Mouse (Mus musculus): ENCODE data around the gene Cmss1. TPM values are rescaled to one million over a fixed set of nuclear protein-coding genes. Genes with fewer than 3 reads are reported as not detected.
A peak's percentile ranks its signal among the peaks of the same experiment; 100 is the strongest.

The Cmss1 gene
- polyA plus RNA-seq, 1 experiment from 2014 or later: 35.4 TPM

DNA sequence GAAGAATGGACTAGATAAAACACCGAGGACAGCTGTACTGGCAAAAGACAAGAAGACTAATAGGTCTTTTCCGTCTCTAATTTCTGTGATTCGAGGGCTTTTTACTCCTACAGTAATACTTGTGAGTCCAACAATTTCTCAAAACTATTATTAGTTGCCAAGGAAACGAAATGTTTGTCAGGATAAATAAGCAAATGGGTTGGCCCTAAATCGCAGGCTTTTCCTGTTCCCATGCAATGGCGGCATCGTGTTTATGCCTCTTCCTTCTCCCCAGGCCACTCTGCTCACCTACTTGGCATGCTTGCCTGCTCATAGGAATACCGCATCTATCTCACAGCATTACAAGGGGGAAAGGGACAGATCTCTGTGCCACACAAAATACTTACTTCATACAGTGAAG is 62.2 kb downstream of the Cmss1 start:
- H3K27me3 ChIP-seq: no peaks in the 10 kb centered on the region
- H3K27ac ChIP-seq: no peak overlapping the region
- no peaks in the 10 kb centered on the region for H3K36me3 ChIP-seq
- H3K9me3 ChIP-seq (replicated peaks): no peaks in the 10 kb centered on the region
- ATAC-seq (replicated peaks; ENCODE audit: insufficient number of reproducible peaks, insufficient read depth, low FRiP score, low read depth): no peak
- no peak overlapping the region for H3K9ac ChIP-seq
- H3K4me3 ChIP-seq: no peak overlapping the region
- no peak overlapping the region for H3K4me2 ChIP-seq
- WGBS: 56% methylated on average over 8 of the region's 8 CpGs
- peaks cover 10% of the 10 kb centered on the region; the same call in 1 of the 2 replicates for H3K4me1 ChIP-seq (replicated peaks)

DNA sequence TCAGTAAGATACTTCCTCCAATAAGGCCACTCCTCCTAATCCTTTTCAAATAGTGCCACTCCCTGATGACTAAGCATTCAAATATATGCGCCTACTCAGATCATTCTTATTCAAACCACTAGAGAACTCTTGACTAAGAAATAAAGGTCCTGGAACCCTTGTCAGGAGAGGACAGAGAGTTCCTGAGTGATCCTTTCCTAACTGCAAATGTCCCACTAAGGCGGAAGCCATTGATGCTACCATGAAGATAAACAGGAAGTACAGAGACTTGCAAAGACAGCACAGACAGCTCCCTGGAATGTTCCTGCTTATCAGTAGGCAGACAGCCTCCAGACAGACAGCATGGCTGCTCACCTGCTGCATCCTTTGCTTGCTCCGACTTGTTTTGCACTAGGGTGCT is 63.4 kb downstream of the Cmss1 start:
- 74% methylated on average over 3 of the region's 3 CpGs for WGBS
- Histone ChIP-seq H3K36me3 (no peaks in the 10 kb centered on the region), H3K27me3 (no peaks in the 10 kb centered on the region), H3K4me3 (no peak overlapping the region), H3K9me3 (replicated peaks) (no peaks in the 10 kb centered on the region), H3K4me2 (no peak overlapping the region), H3K4me1 (replicated peaks) (peaks cover 5% of the 10 kb centered on the region; the same call in 1 of the 2 replicates), H3K9ac (no peak overlapping the region), H3K27ac (no peak overlapping the region)
- ATAC-seq (replicated peaks; ENCODE audit: insufficient number of reproducible peaks, insufficient read depth, low FRiP score, low read depth): no peak

DNA sequence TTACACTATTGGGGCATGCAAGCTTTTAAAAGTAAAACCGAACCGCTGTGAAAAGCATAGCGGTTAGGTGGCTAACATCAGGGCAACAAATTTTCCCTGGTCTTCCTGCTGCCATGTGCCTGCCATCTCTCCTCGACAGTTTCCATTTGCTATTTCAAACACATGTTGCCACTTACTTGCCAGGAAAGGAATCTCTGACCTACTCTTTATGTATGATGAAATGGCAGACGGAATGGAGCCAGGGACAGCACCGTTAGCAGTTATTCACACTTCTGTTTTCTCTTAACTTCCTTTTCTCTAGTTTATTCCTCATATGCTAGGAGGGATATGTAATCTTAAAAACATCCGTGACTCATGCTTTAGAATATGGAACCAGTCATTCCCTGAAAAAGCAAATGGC is 70.2 kb downstream of the Cmss1 start:
- H3K4me3 ChIP-seq: no peak overlapping the region
- no peaks in the 10 kb centered on the region; the same call in none of the 2 replicates for H3K4me1 ChIP-seq (replicated peaks)
- no peaks in the 10 kb centered on the region for H3K27me3 ChIP-seq
- no peak overlapping the region for H3K4me2 ChIP-seq
- H3K27ac ChIP-seq: peak overlapping the region; percentile 50
- H3K9ac ChIP-seq: no peak overlapping the region
- H3K36me3 ChIP-seq: no peaks in the 10 kb centered on the region
- H3K9me3 ChIP-seq (replicated peaks): no peaks in the 10 kb centered on the region
- ATAC-seq (replicated peaks; ENCODE audit: insufficient number of reproducible peaks, insufficient read depth, low FRiP score, low read depth): no peak
- WGBS: 73% methylated on average over 7 of the region's 7 CpGs

DNA sequence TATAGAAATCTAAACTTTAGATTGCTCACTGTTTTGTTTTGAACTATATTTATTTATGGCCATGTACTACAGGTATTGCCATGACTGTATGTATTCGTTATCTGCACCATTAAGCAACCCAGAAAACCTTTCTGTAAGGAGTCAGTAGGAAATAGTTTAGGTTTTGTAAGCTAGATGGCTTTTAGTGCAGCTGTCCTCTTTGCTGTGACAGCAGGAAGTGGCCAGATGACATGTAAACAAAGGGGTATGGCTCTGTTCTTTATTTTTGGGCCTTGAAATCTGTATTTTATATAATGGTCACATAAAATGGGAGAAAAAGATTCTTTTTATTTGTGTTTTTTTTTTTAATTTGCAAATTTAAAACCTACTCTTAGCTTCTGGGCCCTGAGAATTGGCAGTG is 71.9 kb downstream of the Cmss1 start:
- ATAC-seq (replicated peaks; ENCODE audit: insufficient number of reproducible peaks, insufficient read depth, low FRiP score, low read depth): no peak
- no peak overlapping the region for H3K4me3 ChIP-seq
- H3K27ac ChIP-seq: no peak overlapping the region
- no peaks in the 10 kb centered on the region for H3K36me3 ChIP-seq
- H3K9me3 ChIP-seq (replicated peaks): no peaks in the 10 kb centered on the region
- H3K4me1 ChIP-seq (replicated peaks): no peaks in the 10 kb centered on the region; the same call in none of the 2 replicates
- H3K27me3 ChIP-seq: no peaks in the 10 kb centered on the region
- WGBS: 76% methylated on average over 1 of the region's 1 CpGs
- no peak overlapping the region for H3K4me2 ChIP-seq
- H3K9ac ChIP-seq: no peak overlapping the region

DNA sequence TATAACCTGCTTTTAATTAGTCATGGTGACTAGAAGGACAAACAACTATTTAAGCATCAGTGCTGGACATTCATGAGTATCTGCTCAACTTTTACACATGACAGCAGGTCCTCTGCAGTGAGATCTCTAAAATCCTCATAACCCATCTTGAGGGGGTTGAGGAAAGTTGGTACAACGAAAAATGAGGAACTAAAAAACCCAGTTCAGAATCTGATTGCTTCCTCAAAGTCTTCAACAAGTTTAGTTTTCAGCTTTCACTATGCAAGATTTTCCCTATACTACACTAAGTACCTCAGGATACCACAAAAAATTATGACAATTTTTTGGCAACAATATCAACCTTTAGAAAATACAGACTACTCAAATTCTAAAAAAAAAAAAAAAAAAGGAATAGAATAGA is 72.3 kb downstream of the Cmss1 start:
- ATAC-seq (replicated peaks; ENCODE audit: insufficient number of reproducible peaks, insufficient read depth, low FRiP score, low read depth): no peak
- H3K9ac ChIP-seq: no peak overlapping the region

DNA sequence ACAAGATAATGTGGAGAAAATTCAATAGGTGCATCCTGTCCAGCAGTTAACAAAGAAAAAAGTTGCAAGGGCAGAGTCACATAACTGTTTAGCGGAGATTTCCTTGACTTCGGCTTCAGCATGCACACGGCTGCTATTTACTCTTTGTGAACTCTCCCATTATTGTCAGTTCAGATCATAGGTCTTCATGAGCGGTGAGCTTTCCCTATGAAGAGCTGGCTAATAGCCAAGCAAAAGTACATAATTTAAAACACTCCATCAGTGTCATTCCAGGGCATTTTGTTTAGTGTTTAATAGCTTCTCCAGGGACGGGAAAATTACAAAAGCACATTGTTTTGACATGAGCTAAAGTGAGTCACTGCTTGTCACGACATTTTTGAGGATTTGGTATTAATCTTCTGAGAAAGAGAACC is 74.6 kb downstream of the Cmss1 start:
- Histone ChIP-seq H3K36me3 (no peaks in the 10 kb centered on the region), H3K9ac (no peak overlapping the region), H3K4me2 (no peak overlapping the region), H3K27me3 (no peaks in the 10 kb centered on the region), H3K4me1 (replicated peaks) (peaks cover 14% of the 10 kb centered on the region), H3K4me3 (no peak overlapping the region), H3K27ac (0 out of 2 replicates have a peak overlapping the region, but pooled peaks have one; percentile 44), H3K9me3 (replicated peaks) (no peaks in the 10 kb centered on the region)
- 45% methylated on average over 6 of the region's 6 CpGs for WGBS
- ATAC-seq (replicated peaks; ENCODE audit: insufficient number of reproducible peaks, insufficient read depth, low FRiP score, low read depth): no peak

More for the DNA sequence above, 72.3 kb downstream of the Cmss1 start:
- Histone ChIP-seq H3K36me3 (no peaks in the 10 kb centered on the region), H3K4me2 (no peak overlapping the region), H3K4me1 (replicated peaks) (no peaks in the 10 kb centered on the region; the same call in none of the 2 replicates), H3K4me3 (no peak overlapping the region), H3K27me3 (no peaks in the 10 kb centered on the region), H3K27ac (no peak overlapping the region), H3K9me3 (replicated peaks) (no peaks in the 10 kb centered on the region)
- WGBS: 76% methylated on average over 1 of the region's 1 CpGs

DNA sequence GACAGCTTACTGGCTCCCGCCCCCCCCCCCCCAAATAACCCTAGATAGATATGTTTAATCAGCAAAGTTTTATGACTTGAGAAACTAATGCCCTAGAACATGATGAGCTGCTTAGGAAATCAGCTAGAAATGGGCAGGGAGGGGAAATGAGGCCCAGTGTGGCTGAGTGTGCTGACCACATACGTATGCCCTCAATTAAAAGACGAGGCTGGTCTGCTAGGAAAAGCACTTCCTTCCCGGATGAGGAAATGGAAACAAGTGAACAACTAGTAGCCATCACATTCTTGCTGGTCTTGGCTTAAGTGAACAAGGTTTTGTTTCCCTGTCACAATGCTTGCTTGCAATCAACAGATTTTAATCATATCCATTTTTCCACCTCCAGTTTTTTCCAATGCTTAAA is 76.1 kb downstream of the Cmss1 start:
- Histone ChIP-seq H3K4me1 (replicated peaks) (peaks cover 24% of the 10 kb centered on the region), H3K4me3 (no peak overlapping the region)

DNA sequence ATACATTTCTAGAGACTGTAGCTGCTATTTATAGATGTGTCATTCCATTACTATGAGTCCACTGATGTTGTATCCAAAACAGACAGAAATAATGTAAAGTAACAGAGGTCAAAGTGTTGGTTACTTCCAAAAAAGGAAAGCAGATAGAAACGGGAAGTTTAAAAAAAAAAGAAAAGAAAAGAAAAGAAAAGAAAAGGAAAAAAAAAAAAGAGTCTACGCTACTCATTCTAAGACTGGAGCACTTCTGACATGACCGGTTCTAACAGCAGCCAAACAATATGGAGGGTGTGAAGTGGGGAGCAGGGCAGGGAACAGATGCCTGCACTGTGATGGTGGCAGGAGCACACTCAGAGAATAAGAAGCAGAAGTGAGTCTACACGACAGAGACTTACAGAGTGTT is 78.2 kb downstream of the Cmss1 start:
- no peak for ATAC-seq (replicated peaks; ENCODE audit: insufficient number of reproducible peaks, insufficient read depth, low FRiP score, low read depth)

More for the DNA sequence above, 76.1 kb downstream of the Cmss1 start:
- Histone ChIP-seq H3K4me2 (no peak overlapping the region), H3K27me3 (no peaks in the 10 kb centered on the region), H3K36me3 (no peaks in the 10 kb centered on the region), H3K9ac (no peak overlapping the region), H3K27ac (no peak overlapping the region), H3K9me3 (replicated peaks) (no peaks in the 10 kb centered on the region)
- no peak for ATAC-seq (replicated peaks; ENCODE audit: insufficient number of reproducible peaks, insufficient read depth, low FRiP score, low read depth)
- WGBS: 81% methylated on average over 4 of the region's 4 CpGs

DNA sequence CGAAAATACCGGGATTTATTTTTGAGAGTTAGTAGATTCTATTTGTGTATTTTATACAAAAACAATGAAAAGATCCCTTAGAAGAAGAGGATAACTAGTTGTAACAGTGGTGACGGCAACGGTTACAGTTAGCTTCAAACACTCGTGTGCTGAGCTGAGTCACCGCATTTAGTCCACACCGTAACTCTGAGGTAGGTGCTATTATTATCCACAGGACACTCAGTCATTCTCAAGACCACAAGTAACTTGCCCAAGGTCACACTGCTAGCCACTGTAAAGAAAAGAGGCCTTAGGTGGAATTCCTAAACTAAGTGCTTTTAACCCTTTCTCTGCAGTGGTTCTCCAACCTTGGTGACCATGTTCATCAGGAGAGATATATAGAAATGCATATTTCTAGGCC is 79.8 kb downstream of the Cmss1 start:
- no peaks in the 10 kb centered on the region for H3K27me3 ChIP-seq
- H3K4me3 ChIP-seq: no peak overlapping the region
- 54% methylated on average over 7 of the region's 7 CpGs for WGBS
- H3K36me3 ChIP-seq: no peaks in the 10 kb centered on the region
- H3K4me2 ChIP-seq: no peak overlapping the region
- ATAC-seq (replicated peaks; ENCODE audit: insufficient number of reproducible peaks, insufficient read depth, low FRiP score, low read depth): peak; percentile 69; the same call in 1 of the 2 replicates
- no peaks in the 10 kb centered on the region for H3K9me3 ChIP-seq (replicated peaks)
- peak overlapping the region; percentile 47; the same call in 1 of the 2 replicates for H3K27ac ChIP-seq
- H3K4me1 ChIP-seq (replicated peaks): peaks cover 24% of the 10 kb centered on the region
- no peak overlapping the region for H3K9ac ChIP-seq

More for the DNA sequence above, 78.2 kb downstream of the Cmss1 start:
- Histone ChIP-seq H3K4me2 (no peak overlapping the region), H3K36me3 (no peaks in the 10 kb centered on the region), H3K27ac (peak overlapping the region; percentile 35), H3K9ac (no peak overlapping the region), H3K4me3 (no peak overlapping the region), H3K4me1 (replicated peaks) (peaks cover 24% of the 10 kb centered on the region), H3K27me3 (no peaks in the 10 kb centered on the region), H3K9me3 (replicated peaks) (no peaks in the 10 kb centered on the region)
- WGBS: 43% methylated on average over 4 of the region's 4 CpGs

DNA sequence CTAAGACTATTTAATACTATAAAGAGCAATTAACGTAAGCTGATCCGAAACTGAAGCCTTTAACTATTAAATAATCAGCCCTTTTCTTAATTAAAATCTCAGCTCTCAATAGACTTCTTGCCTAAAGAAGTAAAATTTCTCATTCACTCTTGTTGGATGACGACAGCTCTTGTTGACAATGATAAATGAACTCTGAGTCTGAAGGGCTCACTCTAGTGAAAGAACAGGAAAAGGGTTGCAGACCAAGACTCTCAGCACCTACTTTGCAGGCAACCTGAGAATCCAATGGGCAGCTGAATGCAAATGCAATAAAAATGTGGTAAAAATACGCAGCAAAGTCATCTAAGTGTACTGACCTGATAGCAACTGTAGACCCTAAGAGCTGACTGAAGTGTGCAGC is 81.2 kb downstream of the Cmss1 start:
- Histone ChIP-seq H3K4me1 (replicated peaks) (peaks cover 24% of the 10 kb centered on the region), H3K36me3 (no peaks in the 10 kb centered on the region), H3K27ac (no peak overlapping the region), H3K9ac (no peak overlapping the region), H3K27me3 (no peaks in the 10 kb centered on the region), H3K9me3 (replicated peaks) (no peaks in the 10 kb centered on the region), H3K4me3 (no peak overlapping the region), H3K4me2 (no peak overlapping the region)
- ATAC-seq (replicated peaks; ENCODE audit: insufficient number of reproducible peaks, insufficient read depth, low FRiP score, low read depth): no peak
- 65% methylated on average over 4 of the region's 4 CpGs for WGBS

DNA sequence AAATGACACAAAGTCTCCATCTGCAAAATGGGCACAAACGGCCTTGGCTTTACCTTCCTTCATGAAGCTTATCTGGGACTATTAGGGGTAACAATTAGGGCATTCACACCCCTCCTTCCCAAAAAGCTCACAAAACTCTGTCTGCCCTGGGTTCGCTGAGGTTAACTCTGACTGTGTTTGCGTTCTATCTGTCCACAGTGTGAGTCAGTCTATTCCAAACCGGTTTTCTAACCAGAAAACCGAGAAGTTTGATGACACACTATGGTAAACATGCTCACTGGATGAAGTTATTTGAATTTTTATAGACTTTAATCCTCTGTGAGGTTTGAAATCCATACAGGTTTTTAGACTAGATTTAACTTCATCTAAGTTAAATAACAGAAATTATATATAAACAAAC is 81.6 kb downstream of the Cmss1 start:
- no peaks in the 10 kb centered on the region for H3K36me3 ChIP-seq
- no peak overlapping the region for H3K9ac ChIP-seq
- H3K27ac ChIP-seq: no peak overlapping the region
- H3K4me3 ChIP-seq: no peak overlapping the region
- no peak overlapping the region for H3K4me2 ChIP-seq
- 79% methylated on average over 5 of the region's 5 CpGs for WGBS
- H3K4me1 ChIP-seq (replicated peaks): peaks cover 24% of the 10 kb centered on the region
- no peaks in the 10 kb centered on the region for H3K27me3 ChIP-seq
- ATAC-seq (replicated peaks; ENCODE audit: insufficient number of reproducible peaks, insufficient read depth, low FRiP score, low read depth): no peak
- no peaks in the 10 kb centered on the region for H3K9me3 ChIP-seq (replicated peaks)

DNA sequence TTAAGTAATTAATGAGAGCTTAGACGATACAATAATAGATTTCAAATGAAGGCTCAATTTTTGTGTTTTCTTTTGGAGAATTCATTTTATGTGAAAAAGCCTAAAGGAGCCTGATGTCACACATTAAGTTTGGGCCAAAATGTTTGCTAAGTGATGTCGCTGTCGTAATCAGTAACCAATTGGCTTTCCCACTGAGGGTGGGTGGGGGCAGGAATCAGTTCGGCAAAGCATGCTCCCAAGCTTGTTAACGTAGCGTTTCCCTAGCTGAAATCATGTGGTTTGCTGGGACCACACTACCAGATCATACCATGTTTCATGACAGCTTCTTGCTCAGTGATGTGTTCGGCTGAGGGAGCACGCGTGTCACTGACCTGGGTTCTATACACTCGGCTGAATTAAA is 91.0 kb downstream of the Cmss1 start:
- Histone ChIP-seq H3K9me3 (replicated peaks) (no peaks in the 10 kb centered on the region), H3K9ac (no peak overlapping the region), H3K4me3 (no peak overlapping the region), H3K4me1 (replicated peaks) (peaks cover 3% of the 10 kb centered on the region; the same call in 1 of the 2 replicates), H3K36me3 (no peaks in the 10 kb centered on the region), H3K27ac (no peak overlapping the region), H3K27me3 (no peaks in the 10 kb centered on the region), H3K4me2 (no peak overlapping the region)
- ATAC-seq (replicated peaks; ENCODE audit: insufficient number of reproducible peaks, insufficient read depth, low FRiP score, low read depth): no peak
- WGBS: 68% methylated on average over 10 of the region's 10 CpGs

Data from heart, embryonic 15.5 days (tissue).